Mouse (Mus musculus): ENCODE results near the gene Ttc3.

- TF ChIP-seq MYOD1 (IDR thresholded peaks at IDR 0.05; ENCODE audit: control insufficient read depth, insufficient read length, low read depth) (no peak), CTCF (IDR thresholded peaks at IDR 0.05; ENCODE audit: control insufficient read depth, insufficient read depth, insufficient read length) (no peak)
Measured at GRCm38 (mm10) chr16:94472515-94472951, 102.1 kb downstream of the Ttc3 start.

All from C2C12 (cell line).